Mouse (Mus musculus) forebrain, postnatal 0 days (tissue): ENCODE results near the gene Limd2. TPM values are rescaled to one million over a fixed set of nuclear protein-coding genes. Genes with fewer than 3 reads are reported as not detected.

Experiments
- ATAC-seq: fragments of 200-750 bp; cut with Nextera tagmentation; 2 replicates; pipeline ENCODE4 v1.8.0; 2017; ENCODE audit warnings: mild to moderate bottlenecking, moderate library complexity
- DNase-seq: peaks from one replicate; pipeline ENCODE4 v3.0.0-alpha.2; 2015
- H3K27ac ChIP-seq: fragments of 300-500 bp; sonication (generic); 2 replicates; pipeline ENCODE4 v1.5.1; 2014; ENCODE audit warnings: low read depth, mild to moderate bottlenecking, antibody characterized with exemption, low read length, moderate library complexity, mixed read lengths
- H3K27me3 ChIP-seq: fragments of 300-500 bp; sonication (generic); 2 replicates; pipeline ENCODE4 v1.6.1; 2014; ENCODE audit warnings: mild to moderate bottlenecking, low read length, mixed read lengths; ENCODE audit not compliant: insufficient read depth
- H3K36me3 ChIP-seq: fragments of 300-500 bp; sonication (generic); 2 replicates; pipeline ENCODE4 v1.6.1; 2014; ENCODE audit warnings: mild to moderate bottlenecking, moderate library complexity; ENCODE audit not compliant: insufficient read depth
- H3K4me1 ChIP-seq: fragments of 300-500 bp; sonication (generic); 2 replicates; pipeline ENCODE4 v1.6.1; 2014; ENCODE audit warnings: antibody characterized with exemption; ENCODE audit not compliant: insufficient read depth
- H3K4me2 ChIP-seq: fragments of 300-500 bp; sonication (generic); 2 replicates; pipeline ENCODE4 v1.6.1; 2014; ENCODE audit warnings: low read depth, mild to moderate bottlenecking, moderate library complexity
- H3K4me3 ChIP-seq: fragments of 300-500 bp; sonication (generic); 2 replicates; pipeline ENCODE4 v1.5.1; 2014; ENCODE audit warnings: low read depth, low read length, mixed read lengths
- H3K9ac ChIP-seq: fragments of 300-500 bp; sonication (generic); 2 replicates; pipeline ENCODE4 v1.6.1; 2014; ENCODE audit warnings: mild to moderate bottlenecking
- H3K9me3 ChIP-seq: fragments of 300-500 bp; sonication (generic); 2 replicates; pipeline ENCODE4 v1.6.1; 2016; ENCODE audit warnings: low read length
- CTCF ChIP-seq: sonication (generic); IDR thresholded peaks from 2 replicates; pipeline ENCODE4 v1.5.1; 2016; ENCODE audit warnings: antibody characterized with exemption, control low read depth, low read depth
- WGBS: fragments of 180-500 bp; shearing (Covaris S2); extraction: QIAGEN DNeasy Blood & Tissue Kit; methylation state at CpG from one replicate; pipeline ENCODE4 v1.1.7; 2014; 5-methylcytosine and 5-hydroxymethylcytosine counted together
- polyA plus RNA-seq: library from polyadenylated mRNA; unstranded; fragments of >200 nt; fragmentation: Nextera tagmentation; extraction: Ambion mirVana; gene quantifications from 2 replicates; pipeline ENCODE4 v1.2.1, GENCODE M21; 2015
- total RNA-seq: library from RNA; depleted of rRNA; stranded (reverse); fragments of >200 nt; gene quantifications from 2 replicates; pipeline ENCODE4 v1.2.3, GENCODE M21; 2014

Limd2 gene
- total and polyA plus RNA-seq, 2 experiments from 2014 or later: 85.0 to 171 TPM

GRCm38 (mm10) chr11:106159216-106159920, 1.3 kb downstream of the Limd2 start:
- ATAC-seq (peak; percentile 9), DNase-seq (no peak)
- H3K36me3 ChIP-seq: peaks cover 46% of the 10 kb centered on the region
- peak overlapping the region; percentile 96 for H3K27ac ChIP-seq
- no peaks in the 10 kb centered on the region for H3K9me3 ChIP-seq
- peak overlapping the region; percentile 78 for H3K4me3 ChIP-seq
- under 1% methylated on average over 23 of the region's 25 CpGs for WGBS
- no peaks in the 10 kb centered on the region for H3K27me3 ChIP-seq
- TF ChIP-seq CTCF: no peak
- peaks cover 12% of the 10 kb centered on the region; the same call in 1 of the 2 replicates for H3K4me1 ChIP-seq
- H3K9ac ChIP-seq: peak overlapping the region; percentile 73
- peak overlapping the region; percentile 91 for H3K4me2 ChIP-seq

- H3K27ac ChIP-seq: peak overlapping the region; percentile 96
- no peak for TF ChIP-seq CTCF
- H3K9me3 ChIP-seq: no peaks in the 10 kb centered on the region
- H3K4me3 ChIP-seq: peak overlapping the region; percentile 78
- H3K9ac ChIP-seq: peak overlapping the region; percentile 73
- peaks cover 12% of the 10 kb centered on the region; the same call in 1 of the 2 replicates for H3K4me1 ChIP-seq
- peak overlapping the region; percentile 91 for H3K4me2 ChIP-seq
- WGBS: 32% methylated on average over 9 of the region's 9 CpGs
- H3K27me3 ChIP-seq: no peaks in the 10 kb centered on the region
- ATAC-seq (no peak), DNase-seq (no peak)
- peaks cover 46% of the 10 kb centered on the region for H3K36me3 ChIP-seq
Observed at GRCm38 (mm10) chr11:106158930-106159215, 1.8 kb downstream of the Limd2 start.

- WGBS: 55% methylated on average over 14 of the region's 14 CpGs
- peak; percentile 69 for TF ChIP-seq CTCF
- no peaks in the 10 kb centered on the region for H3K9me3 ChIP-seq
- ATAC-seq: no peak
- peaks cover 46% of the 10 kb centered on the region for H3K36me3 ChIP-seq
- peak overlapping the region; percentile 78; the same call in 1 of the 2 replicates for H3K4me3 ChIP-seq
- H3K9ac ChIP-seq: 0 out of 2 replicates have a peak overlapping the region, but pooled peaks have one; percentile 73
- peaks cover 12% of the 10 kb centered on the region; the same call in 1 of the 2 replicates for H3K4me1 ChIP-seq
- H3K27me3 ChIP-seq: no peaks in the 10 kb centered on the region
- peak overlapping the region; percentile 91 for H3K4me2 ChIP-seq
- H3K27ac ChIP-seq: peak overlapping the region; percentile 96
- DNase-seq: no peak
Observed at GRCm38 (mm10) chr11:106158081-106158929, 2.4 kb downstream of the Limd2 start.

GRCm38 (mm10) chr11:106157154-106157553, 3.5 kb downstream of the Limd2 start:
- no peak overlapping the region for H3K4me3 ChIP-seq
- no peak overlapping the region for H3K4me2 ChIP-seq
- H3K27me3 ChIP-seq: no peaks in the 10 kb centered on the region
- no peaks in the 10 kb centered on the region for H3K9me3 ChIP-seq
- TF ChIP-seq CTCF: no peak
- DNase-seq: no peak
- H3K9ac ChIP-seq: no peak overlapping the region
- no peak overlapping the region; the same call in 1 of the 2 replicates for H3K27ac ChIP-seq
- ATAC-seq: no peak
- WGBS: 91% methylated on average over 7 of the region's 7 CpGs
- peaks cover 12% of the 10 kb centered on the region; the same call in 1 of the 2 replicates for H3K4me1 ChIP-seq
- H3K36me3 ChIP-seq: peaks cover 52% of the 10 kb centered on the region

GRCm38 (mm10) chr11:106156257-106156656, 4.4 kb downstream of the Limd2 start:
- Histone ChIP-seq H3K4me1 (peaks cover 7% of the 10 kb centered on the region; the same call in 1 of the 2 replicates), H3K9me3 (no peaks in the 10 kb centered on the region), H3K27me3 (no peaks in the 10 kb centered on the region), H3K9ac (no peak overlapping the region), H3K27ac (no peak overlapping the region), H3K4me3 (no peak overlapping the region), H3K4me2 (no peak overlapping the region), H3K36me3 (peaks cover 61% of the 10 kb centered on the region)
- 83% methylated on average over 1 of the region's 1 CpGs for WGBS
- no peak for DNase-seq
- TF ChIP-seq CTCF: no peak
- ATAC-seq: no peak

GRCm38 (mm10) chr11:106155761-106156160, 4.9 kb downstream of the Limd2 start:
- Histone ChIP-seq H3K9me3 (no peaks in the 10 kb centered on the region), H3K4me3 (no peak overlapping the region), H3K4me1 (0 out of 2 replicates have a peak, but pooled peaks cover 2% of the 10 kb centered on the region), H3K36me3 (peaks cover 66% of the 10 kb centered on the region), H3K9ac (no peak overlapping the region), H3K4me2 (no peak overlapping the region), H3K27ac (no peak overlapping the region), H3K27me3 (no peaks in the 10 kb centered on the region)
- ATAC-seq: no peak
- DNase-seq: no peak
- no peak for TF ChIP-seq CTCF
- WGBS: 82% methylated on average over 3 of the region's 3 CpGs

- H3K9ac ChIP-seq: no peak overlapping the region
- no peak overlapping the region for H3K4me3 ChIP-seq
- no peak overlapping the region for H3K27ac ChIP-seq
- DNase-seq (no peak), ATAC-seq (no peak)
- H3K27me3 ChIP-seq: no peaks in the 10 kb centered on the region
- no peaks in the 10 kb centered on the region for H3K9me3 ChIP-seq
- H3K36me3 ChIP-seq: peaks cover 76% of the 10 kb centered on the region
- WGBS: 70% methylated on average over 2 of the region's 2 CpGs
- H3K4me2 ChIP-seq: no peak overlapping the region
- no peak for TF ChIP-seq CTCF
- no peaks in the 10 kb centered on the region for H3K4me1 ChIP-seq
Observed at GRCm38 (mm10) chr11:106154770-106155169, 5.9 kb downstream of the Limd2 start.
